Mouse (Mus musculus): ENCODE data around the gene Ptges. TPM values are rescaled to one million over a fixed set of nuclear protein-coding genes. Genes with fewer than 3 reads are reported as not detected.
A peak's percentile ranks its signal among the peaks of the same experiment; 100 is the strongest.
"Not testable (repeated sequence)": the region's sequence is repeated elsewhere in the genome, so short reads cannot be mapped to it uniquely, and the experiment has no call there.

Gene Ptges
- polyA plus RNA-seq, 1 experiment: not detected

DNA sequence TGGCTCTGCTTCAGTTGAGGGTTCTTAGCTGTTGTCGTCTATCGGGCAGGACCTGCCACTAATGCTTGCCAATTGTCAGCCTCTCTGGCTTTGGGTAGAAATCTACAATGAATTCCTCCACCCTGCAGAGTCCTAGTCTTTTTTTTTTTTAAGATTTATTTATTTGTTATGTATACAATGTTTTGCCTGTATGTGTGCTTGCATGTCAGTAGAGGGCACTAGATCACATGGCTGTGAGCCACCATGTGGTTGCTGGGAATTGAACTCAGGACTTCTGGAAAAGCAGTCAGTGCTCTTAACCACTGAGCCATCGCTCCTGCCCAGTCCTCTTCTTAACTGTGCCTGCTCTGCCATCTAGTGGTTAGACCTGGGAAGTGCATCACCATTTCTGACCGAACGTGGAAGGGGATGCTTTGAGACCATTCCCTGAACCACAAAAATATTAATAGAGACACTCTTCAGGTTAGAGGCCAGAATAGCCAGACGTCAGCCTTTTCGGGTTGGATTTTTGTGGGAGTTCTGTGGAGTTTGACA is 4.3 kb upstream of the Ptges start:
- H3K36me3 ChIP-seq (ENCODE audit: control insufficient read depth): no peaks in the 10 kb centered on the region
- TF ChIP-seq GATA1 (IDR thresholded peaks at IDR 0.05; ENCODE audit: low read length) (no peak), TAL1 (IDR thresholded peaks at IDR 0.05; ENCODE audit: low read length) (no peak)
- peaks cover 4% of the 10 kb centered on the region; the same call in 1 of the 2 replicates for H3K27me3 ChIP-seq (ENCODE audit: control insufficient read depth)
- H3K4me3 ChIP-seq (replicated peaks): no peak overlapping the region
- H3K9me3 ChIP-seq (ENCODE audit: control insufficient read depth, low read length): no peaks in the 10 kb centered on the region
- H3K4me1 ChIP-seq (ENCODE audit: control insufficient read depth): peaks cover 10% of the 10 kb centered on the region

DNA sequence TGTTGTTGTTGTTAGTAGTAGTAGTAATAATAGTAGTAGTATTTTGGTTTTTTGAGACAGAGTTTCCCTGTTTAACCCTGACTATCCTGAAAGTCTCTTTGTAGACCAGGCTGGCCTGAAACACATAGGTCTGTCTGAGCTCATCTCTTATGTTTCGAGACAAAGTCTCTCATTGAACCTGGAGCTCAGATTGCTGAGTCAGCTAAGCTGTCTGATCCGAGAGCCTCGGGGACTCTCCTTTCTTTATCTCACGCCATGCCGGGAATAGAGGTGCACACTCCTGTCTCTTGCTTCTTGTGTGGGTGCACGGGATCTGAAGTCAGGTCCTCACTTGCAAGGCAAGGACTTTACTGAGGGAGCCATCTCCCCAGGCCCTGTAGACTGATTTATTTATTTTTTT is 3.4 kb upstream of the Ptges start:
- no peak overlapping the region for H3K4me3 ChIP-seq (replicated peaks)
- no peaks in the 10 kb centered on the region for H3K9me3 ChIP-seq (ENCODE audit: control insufficient read depth, low read length)
- TF ChIP-seq TAL1 (IDR thresholded peaks at IDR 0.05; ENCODE audit: low read length) (no peak), GATA1 (IDR thresholded peaks at IDR 0.05; ENCODE audit: low read length) (no peak)
- H3K36me3 ChIP-seq (ENCODE audit: control insufficient read depth): no peaks in the 10 kb centered on the region
- H3K27me3 ChIP-seq (ENCODE audit: control insufficient read depth): peaks cover 4% of the 10 kb centered on the region; the same call in 1 of the 2 replicates
- peaks cover 19% of the 10 kb centered on the region for H3K4me1 ChIP-seq (ENCODE audit: control insufficient read depth)

DNA sequence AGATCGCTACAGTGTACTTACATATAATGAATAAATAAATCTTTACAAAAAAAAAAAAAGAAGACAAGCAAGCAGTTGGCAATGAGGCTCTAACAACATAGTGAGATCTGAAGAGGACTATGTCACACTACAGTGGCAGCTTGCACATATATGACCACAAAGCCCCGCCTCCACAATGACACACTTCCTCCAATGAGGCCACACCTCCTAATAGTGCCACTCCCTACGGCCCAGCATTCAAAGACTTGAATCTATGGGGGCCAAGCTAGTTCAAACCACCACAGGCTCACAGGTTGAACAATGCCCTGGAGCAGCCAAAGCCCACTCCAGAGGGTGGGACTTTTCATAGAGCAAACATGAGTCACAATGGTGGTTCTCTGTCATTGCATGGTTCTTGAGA is 2.3 kb upstream of the Ptges start:
- Histone ChIP-seq H3K4me1 (ENCODE audit: control insufficient read depth) (peaks cover 20% of the 10 kb centered on the region), H3K27me3 (ENCODE audit: control insufficient read depth) (peaks cover 4% of the 10 kb centered on the region; the same call in 1 of the 2 replicates), H3K4me3 (replicated peaks) (no peak overlapping the region), H3K36me3 (ENCODE audit: control insufficient read depth) (no peaks in the 10 kb centered on the region), H3K9me3 (ENCODE audit: control insufficient read depth, low read length) (no peaks in the 10 kb centered on the region)
- TF ChIP-seq TAL1 (IDR thresholded peaks at IDR 0.05; ENCODE audit: low read length) (no peak), GATA1 (IDR thresholded peaks at IDR 0.05; ENCODE audit: low read length) (no peak)

DNA sequence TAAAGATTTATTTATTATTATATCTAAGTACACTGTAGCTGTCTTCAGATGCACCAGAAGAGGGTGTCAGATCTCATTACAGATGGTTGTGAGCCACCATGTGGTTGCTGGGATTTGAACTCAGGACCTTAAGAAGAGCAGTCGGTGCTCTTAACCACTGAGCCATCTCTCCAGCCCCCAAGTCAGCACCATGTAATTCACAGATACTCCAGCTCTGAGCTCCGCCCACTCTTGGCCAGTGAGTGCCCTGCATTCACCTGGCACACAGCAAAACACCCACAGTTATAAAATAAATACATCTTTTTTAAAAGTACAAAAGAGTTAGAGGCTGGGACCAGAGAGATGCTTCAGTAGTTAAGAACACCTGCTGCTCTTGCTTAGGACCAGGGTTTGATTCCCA is 1.2 kb upstream of the Ptges start:
- not testable (repeated sequence) for H3K4me3 ChIP-seq (replicated peaks)
- peaks cover 20% of the 10 kb centered on the region for H3K4me1 ChIP-seq (ENCODE audit: control insufficient read depth)

DNA sequence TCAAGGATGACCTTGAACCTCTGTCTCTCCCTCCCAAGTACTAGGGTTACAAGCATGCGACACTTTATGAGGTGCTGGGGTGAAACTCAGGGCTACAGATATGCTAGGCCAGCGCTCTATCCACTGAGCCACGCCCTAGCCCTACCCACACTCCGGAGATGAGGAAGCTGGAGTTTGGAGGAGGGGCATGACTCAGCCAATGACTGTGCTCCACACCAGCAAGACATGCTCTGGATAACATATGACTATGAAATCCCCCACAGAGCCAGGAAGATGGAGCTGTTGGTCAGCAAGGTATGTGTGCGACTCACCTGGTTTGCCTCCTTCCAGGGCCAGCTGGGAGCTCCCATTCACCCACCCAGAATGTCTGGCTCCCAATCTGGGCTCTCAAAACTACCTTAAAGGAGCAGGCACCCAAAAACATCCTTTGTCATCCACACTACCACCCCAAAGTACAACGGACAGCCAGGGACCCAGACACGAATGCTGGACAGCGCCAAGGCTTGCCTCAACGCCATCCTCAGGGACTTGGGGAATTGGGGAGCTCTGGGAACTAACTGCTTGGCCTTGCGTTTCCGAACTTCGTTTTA is 675 bp downstream of the Ptges start:
- no peak for TF ChIP-seq GATA1 (IDR thresholded peaks at IDR 0.05; ENCODE audit: low read length)
- no peak for TF ChIP-seq TAL1 (IDR thresholded peaks at IDR 0.05; ENCODE audit: low read length)
- peak overlapping the region; percentile 52 for H3K4me3 ChIP-seq (replicated peaks)
- no peaks in the 10 kb centered on the region for H3K36me3 ChIP-seq (ENCODE audit: control insufficient read depth)
- H3K27me3 ChIP-seq (ENCODE audit: control insufficient read depth): no peaks in the 10 kb centered on the region
- H3K9me3 ChIP-seq (ENCODE audit: control insufficient read depth, low read length): no peaks in the 10 kb centered on the region
- peaks cover 20% of the 10 kb centered on the region for H3K4me1 ChIP-seq (ENCODE audit: control insufficient read depth)

More for the DNA sequence above, 1.2 kb upstream of the Ptges start:
- H3K27me3 ChIP-seq (ENCODE audit: control insufficient read depth); H3K36me3 ChIP-seq (ENCODE audit: control insufficient read depth); H3K9me3 ChIP-seq (ENCODE audit: control insufficient read depth, low read length): not testable (repeated sequence)

DNA sequence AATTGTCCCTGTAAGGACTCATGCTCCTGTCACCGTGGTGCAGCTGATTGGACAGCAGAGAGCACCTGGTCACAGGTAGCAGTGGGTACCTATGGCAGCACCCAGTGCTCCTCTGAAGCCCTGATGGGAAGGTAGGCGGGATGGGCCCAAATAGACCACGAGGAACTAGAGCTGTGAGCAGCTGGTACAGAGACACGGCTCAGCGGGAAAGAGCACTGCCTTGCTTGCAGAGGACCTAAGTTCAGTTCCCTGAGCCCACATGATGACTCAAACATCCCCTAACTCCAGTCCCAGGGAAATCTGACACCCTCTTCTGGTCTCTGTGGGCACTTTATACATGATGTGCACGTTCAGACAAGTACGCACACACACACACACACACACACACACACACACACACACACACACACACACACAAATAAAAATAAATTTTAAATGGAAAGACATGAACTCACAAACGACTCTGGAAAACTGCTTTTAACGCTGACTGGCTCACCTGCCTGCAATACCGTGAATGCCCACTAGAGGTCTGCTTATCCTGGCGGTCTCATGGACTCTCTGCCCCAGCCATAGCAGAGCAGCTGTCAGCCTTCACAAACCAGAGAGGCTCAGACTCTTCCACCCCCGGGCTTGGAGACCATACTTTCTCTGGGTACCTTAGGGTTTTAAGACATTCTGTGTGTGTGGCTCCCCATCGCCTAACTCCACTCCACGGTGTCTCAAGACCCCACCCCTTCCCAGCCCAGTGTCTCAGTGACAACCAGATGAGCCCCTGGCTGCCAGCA is 1.6 kb downstream of the Ptges start:
- no peaks in the 10 kb centered on the region for H3K36me3 ChIP-seq (ENCODE audit: control insufficient read depth)
- H3K27me3 ChIP-seq (ENCODE audit: control insufficient read depth): no peaks in the 10 kb centered on the region
- peak overlapping the region; percentile 52 for H3K4me3 ChIP-seq (replicated peaks)
- H3K4me1 ChIP-seq (ENCODE audit: control insufficient read depth): peaks cover 20% of the 10 kb centered on the region
- no peak for TF ChIP-seq GATA1 (IDR thresholded peaks at IDR 0.05; ENCODE audit: low read length)
- no peak for TF ChIP-seq TAL1 (IDR thresholded peaks at IDR 0.05; ENCODE audit: low read length)
- H3K9me3 ChIP-seq (ENCODE audit: control insufficient read depth, low read length): no peaks in the 10 kb centered on the region

DNA sequence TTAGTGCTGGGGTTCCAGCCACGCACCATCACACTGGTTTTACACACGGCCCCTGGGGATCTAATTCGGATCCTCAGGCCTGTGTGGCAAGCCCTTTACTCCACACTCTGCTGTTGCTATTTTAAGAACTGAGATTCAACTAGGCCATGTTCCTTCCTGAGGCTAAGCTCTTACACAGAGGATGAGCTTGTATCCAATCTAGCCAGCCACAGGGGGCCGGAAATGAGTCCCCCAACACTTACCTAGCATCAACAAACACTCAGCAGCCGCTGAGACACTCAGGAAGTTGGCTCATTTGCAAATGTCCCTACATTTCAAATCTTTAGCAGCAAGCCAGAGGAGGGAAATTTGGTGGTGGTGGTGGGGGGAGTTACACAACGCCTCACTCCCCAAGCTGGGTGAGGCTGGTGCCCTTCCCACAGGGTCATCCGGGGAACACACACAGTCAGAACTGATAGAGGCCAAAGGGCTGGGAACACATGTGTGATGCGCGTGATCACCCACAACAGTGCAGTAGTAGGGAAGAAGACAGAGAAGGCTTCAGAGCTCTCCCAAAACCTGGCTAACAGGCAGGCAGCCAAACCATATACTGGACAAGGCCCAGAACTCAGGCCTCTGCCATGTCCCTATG is 2.4 kb downstream of the Ptges start:
- Histone ChIP-seq H3K4me3 (replicated peaks) (no peak overlapping the region), H3K27me3 (ENCODE audit: control insufficient read depth) (no peaks in the 10 kb centered on the region), H3K4me1 (ENCODE audit: control insufficient read depth) (peaks cover 20% of the 10 kb centered on the region), H3K36me3 (ENCODE audit: control insufficient read depth) (no peaks in the 10 kb centered on the region), H3K9me3 (ENCODE audit: control insufficient read depth, low read length) (no peaks in the 10 kb centered on the region)
- TF ChIP-seq GATA1 (IDR thresholded peaks at IDR 0.05; ENCODE audit: low read length) (no peak), TAL1 (IDR thresholded peaks at IDR 0.05; ENCODE audit: low read length) (no peak)

DNA sequence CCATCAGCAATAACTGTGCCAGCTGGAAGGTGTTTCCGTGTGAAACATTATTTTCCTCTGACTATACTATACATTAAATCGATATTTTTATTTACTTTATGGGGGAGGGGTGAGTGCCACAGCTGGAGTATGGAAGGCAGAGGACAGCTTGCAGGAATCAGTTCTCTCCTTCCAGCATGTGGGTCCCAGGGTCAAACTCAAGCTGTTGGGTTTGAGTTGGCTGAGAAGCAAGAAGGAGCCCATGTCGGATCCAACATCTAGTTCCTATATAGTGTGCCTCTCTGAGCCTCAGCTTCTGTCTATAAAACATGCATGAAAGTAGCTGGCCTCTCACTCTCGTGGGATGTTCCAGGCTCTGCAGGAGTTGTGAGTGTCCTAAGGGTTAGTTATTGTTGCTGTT is 3.3 kb downstream of the Ptges start:
- TF ChIP-seq TAL1 (IDR thresholded peaks at IDR 0.05; ENCODE audit: low read length) (no peak), GATA1 (IDR thresholded peaks at IDR 0.05; ENCODE audit: low read length) (no peak)
- no peaks in the 10 kb centered on the region for H3K36me3 ChIP-seq (ENCODE audit: control insufficient read depth)
- H3K27me3 ChIP-seq (ENCODE audit: control insufficient read depth): no peaks in the 10 kb centered on the region

DNA sequence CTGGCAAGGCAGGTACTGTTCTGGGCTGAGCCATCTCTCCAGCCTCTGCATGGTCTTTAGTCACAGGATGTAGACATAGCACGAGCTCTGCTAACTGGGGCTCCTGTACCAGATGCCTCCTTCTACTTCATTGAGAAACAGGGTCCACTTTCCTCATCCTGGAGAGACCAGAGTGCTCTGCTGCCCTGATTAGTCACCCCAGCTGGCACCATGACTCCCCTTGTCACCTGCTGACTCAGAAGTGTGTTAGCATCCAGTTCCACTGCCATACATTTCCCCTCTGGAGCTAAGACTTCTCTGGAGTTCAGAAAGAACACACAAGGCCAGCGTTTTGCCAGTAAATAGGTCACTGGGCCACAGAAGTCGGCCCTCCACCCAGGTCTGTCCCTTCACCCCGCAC is 4.5 kb downstream of the Ptges start:
- Histone ChIP-seq H3K36me3 (ENCODE audit: control insufficient read depth) (no peaks in the 10 kb centered on the region), H3K4me3 (replicated peaks) (no peak overlapping the region), H3K27me3 (ENCODE audit: control insufficient read depth) (no peaks in the 10 kb centered on the region), H3K4me1 (ENCODE audit: control insufficient read depth) (peaks cover 20% of the 10 kb centered on the region), H3K9me3 (ENCODE audit: control insufficient read depth, low read length) (no peaks in the 10 kb centered on the region)
- no peak for TF ChIP-seq TAL1 (IDR thresholded peaks at IDR 0.05; ENCODE audit: low read length)
- no peak for TF ChIP-seq GATA1 (IDR thresholded peaks at IDR 0.05; ENCODE audit: low read length)

More for the DNA sequence above, 3.3 kb downstream of the Ptges start:
- no peaks in the 10 kb centered on the region for H3K9me3 ChIP-seq (ENCODE audit: control insufficient read depth, low read length)
- peaks cover 20% of the 10 kb centered on the region for H3K4me1 ChIP-seq (ENCODE audit: control insufficient read depth)
- no peak overlapping the region for H3K4me3 ChIP-seq (replicated peaks)

Measured in erythroblast, embryonic 14.5 days (primary cell).